Mouse (Mus musculus) G1E-ER4 (cell line): ENCODE data around the gene Rpl22. TPM values are rescaled to one million over a fixed set of nuclear protein-coding genes. Genes with fewer than 3 reads are reported as not detected.

Experiments used
- GATA1 ChIP-seq: IDR thresholded peaks from one replicate; pipeline ENCODE4 v1.8.0; 2012; ENCODE audit warnings: low read length, inconsistent platforms
- polyA plus RNA-seq: library from polyadenylated mRNA; stranded (reverse); fragments of >175 nt; gene quantifications from 2 replicates; pipeline ENCODE4 v1.2.3, GENCODE M21; 2012

Rpl22 gene
- polyA plus RNA-seq, 1 experiment: 67.9 TPM

GRCm38 (mm10) chr4:152344651-152345050 is 19.1 kb downstream of the Rpl22 start:
- no peak for TF ChIP-seq GATA1

- TF ChIP-seq GATA1: no peak
Measured at GRCm38 (mm10) chr4:152345120-152345889, 19.8 kb downstream of the Rpl22 start.

- TF ChIP-seq GATA1: no peak
Measured at GRCm38 (mm10) chr4:152349837-152350381, 24.4 kb downstream of the Rpl22 start.

- no peak for TF ChIP-seq GATA1
Measured at GRCm38 (mm10) chr4:152350722-152351421, 25.3 kb downstream of the Rpl22 start.

- TF ChIP-seq GATA1: no peak
Measured at GRCm38 (mm10) chr4:152351422-152352305, 26.1 kb downstream of the Rpl22 start.

GRCm38 (mm10) chr4:152353886-152354637 is 28.5 kb downstream of the Rpl22 start:
- no peak for TF ChIP-seq GATA1

GRCm38 (mm10) chr4:152355672-152356071 is 30.1 kb downstream of the Rpl22 start:
- no peak for TF ChIP-seq GATA1

GRCm38 (mm10) chr4:152359700-152360099 is 34.2 kb downstream of the Rpl22 start:
- no peak for TF ChIP-seq GATA1

GRCm38 (mm10) chr4:152360855-152361254 is 35.3 kb downstream of the Rpl22 start:
- TF ChIP-seq GATA1: no peak

GRCm38 (mm10) chr4:152362180-152362579 is 36.6 kb downstream of the Rpl22 start:
- TF ChIP-seq GATA1: no peak

GRCm38 (mm10) chr4:152365228-152365627 is 39.7 kb downstream of the Rpl22 start:
- TF ChIP-seq GATA1: no peak

- no peak for TF ChIP-seq GATA1
Measured at GRCm38 (mm10) chr4:152382528-152383252, 57.1 kb downstream of the Rpl22 start.

Other genes starting within 250 kb of the Rpl22 start
- 0.15 and 0.27 TPM in 2 replicates for gene Tnfrsf25, start 209.8 kb upstream of the Rpl22 start, polyA plus RNA-seq
- gene Espn, start 173.4 kb upstream of the Rpl22 start, polyA plus RNA-seq: 72.2 and 97.9 TPM in 2 replicates
- gene Hes2, start 166.9 kb upstream of the Rpl22 start, polyA plus RNA-seq: 0.14 and 0.15 TPM in 2 replicates
- gene Acot7, start 147.6 kb upstream of the Rpl22 start, polyA plus RNA-seq: 28.6 and 39.4 TPM in 2 replicates
- 0.11 and 0.15 TPM in 2 replicates for gene Gpr153, start 51.5 kb upstream of the Rpl22 start, polyA plus RNA-seq
- 0.05 and 0.06 TPM in 2 replicates for gene Hes3, start 34.1 kb upstream of the Rpl22 start, polyA plus RNA-seq
- 29.6 and 30.0 TPM in 2 replicates for gene Icmt, start 28.5 kb upstream of the Rpl22 start, polyA plus RNA-seq
- not detected in 2 replicates for gene Rnf207, start 6.7 kb upstream of the Rpl22 start, polyA plus RNA-seq
- 0.04 TPM in 2 replicates for gene Chd5, start 12.9 kb downstream of the Rpl22 start, polyA plus RNA-seq
- not detected in 2 replicates for gene Nphp4, start 151.0 kb downstream of the Rpl22 start, polyA plus RNA-seq
- gene Kcnab2, start 152.1 kb downstream of the Rpl22 start, polyA plus RNA-seq: not detected in 2 replicates